Mouse (Mus musculus) brain, embryonic 14.5 days (tissue): ENCODE data around the gene Gtf2ird2. TPM values are rescaled to one million over a fixed set of nuclear protein-coding genes. Genes with fewer than 3 reads are reported as not detected.

Experiments
- DNase-seq: peaks from one replicate; pipeline ENCODE4 v3.0.0-alpha.2; 2011; ENCODE audit warnings: low read depth
- CTCF ChIP-seq: fragments of 200-500 bp; IDR thresholded peaks from 2 replicates; pipeline ENCODE4 v1.5.1; 2012; ENCODE audit warnings: inconsistent platforms, mild to moderate bottlenecking, moderate library complexity, borderline replicate concordance; ENCODE audit not compliant: insufficient read depth, insufficient read length; ENCODE audit errors: extremely low read depth
- POLR2A ChIP-seq: fragments of 200-500 bp; IDR thresholded peaks from 2 replicates; pipeline ENCODE4 v1.6.1; 2012; ENCODE audit warnings: mild to moderate bottlenecking, inconsistent platforms, borderline replicate concordance; ENCODE audit not compliant: poor library complexity, insufficient read depth, insufficient read length, severe bottlenecking; ENCODE audit errors: extremely low read depth
- polyA plus RNA-seq: library from polyadenylated mRNA; depleted of rRNA; stranded (reverse); fragments of >200 nt; gene quantifications from 2 replicates; pipeline ENCODE4 v1.2.3, GENCODE M21; 2012; rRNA removed

The Gtf2ird2 gene
- polyA plus RNA-seq, result 17.9 and 22.1 TPM in 2 replicates

GRCm38 (mm10) chr5:134183880-134184808 is at the start of gene Gtf2ird2:
Gene Gtf2ird2 (plus strand): TSS chr5:134184019.
- peak; percentile 99 for DNase-seq
- TF ChIP-seq POLR2A (peak; percentile 42; the same call in 1 of the 2 replicates), CTCF (no peak)

DNA sequence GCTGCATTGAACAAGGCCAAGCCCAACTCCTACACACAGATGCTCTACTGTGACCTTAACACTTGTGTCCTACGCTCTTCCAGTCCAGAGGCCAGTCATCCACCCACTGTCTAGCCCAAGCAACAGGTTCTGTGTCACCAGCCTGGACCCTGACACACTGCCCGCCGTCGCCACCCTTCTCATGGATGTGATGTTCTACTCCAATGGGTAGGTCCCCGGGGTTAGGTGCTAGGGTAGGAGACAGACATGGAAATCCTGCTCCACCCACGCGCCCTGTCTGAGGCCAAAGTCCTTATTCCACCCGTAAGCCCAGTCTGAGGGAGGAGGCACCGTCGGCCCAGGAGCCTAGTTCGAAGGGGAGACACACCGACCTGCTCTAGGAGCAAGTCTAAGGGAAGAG is 47.8 kb upstream of the Gtf2ird2 start:
- TF ChIP-seq CTCF, result no peak
- TF ChIP-seq POLR2A, result no peak
- DNase-seq, result no peak

- no peak for DNase-seq
- TF ChIP-seq CTCF (no peak), POLR2A (no peak)
Measured at GRCm38 (mm10) chr5:134137933-134138332, 45.9 kb upstream of the Gtf2ird2 start.

DNA sequence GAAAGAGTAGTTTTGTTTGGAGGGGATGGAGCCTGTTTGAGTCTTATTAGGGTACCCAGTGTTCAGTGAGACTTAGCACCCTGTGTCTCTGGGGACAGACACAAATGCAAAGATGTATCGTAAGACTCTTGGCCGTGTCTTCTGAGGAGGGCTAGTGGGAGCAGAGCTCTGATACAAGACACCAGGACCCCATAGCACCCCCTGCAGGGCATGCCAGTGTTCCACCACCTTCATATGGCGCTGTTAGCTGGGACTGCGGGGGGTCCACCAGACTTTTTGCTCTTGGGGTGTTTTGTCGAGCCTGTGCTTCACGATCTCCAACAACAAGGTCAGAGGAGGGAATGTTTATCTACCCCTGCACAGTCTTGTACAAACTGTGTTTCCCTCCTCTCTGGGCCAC is 44.4 kb upstream of the Gtf2ird2 start:
- DNase-seq, result no peak
- TF ChIP-seq POLR2A (no peak), CTCF (no peak)

GRCm38 (mm10) chr5:134141236-134141635 is 42.6 kb upstream of the Gtf2ird2 start:
- TF ChIP-seq POLR2A (no peak), CTCF (no peak)
- no peak for DNase-seq

DNA sequence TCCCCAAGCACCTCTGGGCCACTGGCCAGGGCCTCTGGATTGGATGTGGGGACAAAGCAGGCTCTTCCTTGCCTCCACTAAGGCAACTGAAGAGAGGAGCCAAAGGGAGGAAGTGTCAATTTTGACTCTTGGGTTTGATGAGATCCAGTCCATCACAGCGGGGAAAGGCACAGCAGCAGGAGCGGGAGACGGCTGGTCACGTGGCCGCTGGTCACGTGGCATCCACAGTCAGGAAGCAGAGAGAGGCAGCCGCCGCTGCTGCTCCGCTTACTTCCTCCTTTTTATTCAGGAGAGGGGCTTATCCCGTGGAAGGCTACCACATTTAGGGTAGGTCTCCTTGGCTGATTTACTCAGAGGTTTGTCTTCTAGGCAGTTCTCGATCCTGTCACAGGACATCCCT is 41.4 kb upstream of the Gtf2ird2 start:
- DNase-seq, result no peak
- TF ChIP-seq CTCF, result no peak
- no peak for TF ChIP-seq POLR2A

- no peak for TF ChIP-seq CTCF
- no peak for TF ChIP-seq POLR2A
- no peak for DNase-seq
Measured at GRCm38 (mm10) chr5:134144986-134145385, 38.8 kb upstream of the Gtf2ird2 start.

GRCm38 (mm10) chr5:134147194-134147753 is 36.5 kb upstream of the Gtf2ird2 start:
- no peak for DNase-seq
- no peak for TF ChIP-seq CTCF
- TF ChIP-seq POLR2A, result no peak

DNA sequence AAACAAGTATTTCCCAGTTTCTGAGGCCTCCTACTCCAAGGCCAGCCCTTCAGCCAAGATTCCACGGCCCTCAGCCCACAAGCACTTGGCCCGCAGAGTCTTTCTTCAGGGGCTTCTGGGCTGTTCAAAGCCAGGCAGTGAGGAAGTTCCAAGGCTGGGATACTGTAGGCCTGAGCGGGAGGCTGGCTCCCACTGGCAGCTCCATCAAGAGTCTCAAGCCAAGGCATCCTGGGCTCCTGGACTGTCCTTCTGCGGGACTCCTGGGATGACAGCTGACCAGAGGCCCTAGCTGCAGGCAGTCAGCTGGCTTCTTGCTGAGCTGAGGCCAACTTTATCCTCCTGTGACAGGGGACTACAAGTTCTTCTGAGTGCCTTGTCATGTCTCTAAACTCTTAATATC is 35.7 kb upstream of the Gtf2ird2 start:
- no peak for DNase-seq
- TF ChIP-seq POLR2A (no peak), CTCF (no peak)

GRCm38 (mm10) chr5:134151895-134152294 is 31.9 kb upstream of the Gtf2ird2 start:
- no peak for DNase-seq
- TF ChIP-seq POLR2A (no peak), CTCF (no peak)

- TF ChIP-seq CTCF (no peak), POLR2A (no peak)
- no peak for DNase-seq
Measured at GRCm38 (mm10) chr5:134155916-134156466, 27.8 kb upstream of the Gtf2ird2 start.

DNA sequence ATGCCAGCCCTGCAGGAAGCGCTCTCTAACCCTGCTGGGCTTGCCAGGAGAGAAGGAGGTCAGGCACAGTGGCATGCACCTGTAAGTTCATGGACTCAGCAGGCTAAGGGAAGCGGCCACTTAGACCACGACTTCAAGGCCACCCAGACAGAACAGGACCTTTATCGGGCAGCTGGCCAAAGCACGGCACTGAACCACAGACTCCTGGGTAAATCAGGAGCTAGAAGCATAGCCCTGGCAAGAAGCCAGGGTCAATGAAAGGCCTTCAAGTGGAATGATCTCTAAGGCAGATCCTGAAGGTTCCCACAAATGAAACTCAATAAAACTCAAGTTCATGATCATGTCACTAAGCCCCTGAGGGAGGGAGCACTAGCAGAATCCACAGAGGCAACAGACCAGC is 19.1 kb upstream of the Gtf2ird2 start:
- peak; percentile 72 for DNase-seq
- no peak for TF ChIP-seq POLR2A
- TF ChIP-seq CTCF, result no peak

- DNase-seq, result no peak
- no peak for TF ChIP-seq POLR2A
- no peak for TF ChIP-seq CTCF
Measured at GRCm38 (mm10) chr5:134166642-134167041, 17.2 kb upstream of the Gtf2ird2 start.
